Mouse (Mus musculus): ENCODE measurements around the gene Ptprk.

Ptprk gene

GRCm38 (mm10) chr10:28297531-28297930, 222.9 kb downstream of the Ptprk start:
- no peaks in the 10 kb centered on the region for H3K4me1 ChIP-seq (replicated peaks; ENCODE audit: low read depth, low read length)
- TF ChIP-seq POU5F1 (IDR thresholded peaks at IDR 0.05; ENCODE audit: borderline replicate concordance, low read length) (no peak), CTCF (conservative IDR thresholded peaks at IDR 0.05; ENCODE audit: low read length) (no peak), NANOG (IDR thresholded peaks at IDR 0.05; ENCODE audit: borderline replicate concordance, low read length) (no peak)
- H3K36me3 ChIP-seq (ENCODE audit: insufficient read depth, low read length): no peaks in the 10 kb centered on the region
- no peak overlapping the region for H3K4me3 ChIP-seq (replicated peaks; ENCODE audit: low read length)
- H3K9me3 ChIP-seq (ENCODE audit: low read length): no peaks in the 10 kb centered on the region
- H3K27me3 ChIP-seq (ENCODE audit: insufficient read depth, low read length): no peaks in the 10 kb centered on the region

GRCm38 (mm10) chr10:28299207-28299606, 224.6 kb downstream of the Ptprk start:
- H3K27me3 ChIP-seq (ENCODE audit: insufficient read depth, low read length): no peaks in the 10 kb centered on the region
- H3K4me1 ChIP-seq (replicated peaks; ENCODE audit: low read depth, low read length): no peaks in the 10 kb centered on the region
- H3K4me3 ChIP-seq (replicated peaks; ENCODE audit: low read length): no peak overlapping the region
- no peaks in the 10 kb centered on the region for H3K9me3 ChIP-seq (ENCODE audit: low read length)
- TF ChIP-seq POU5F1 (IDR thresholded peaks at IDR 0.05; ENCODE audit: borderline replicate concordance, low read length) (no peak), CTCF (conservative IDR thresholded peaks at IDR 0.05; ENCODE audit: low read length) (no peak), NANOG (IDR thresholded peaks at IDR 0.05; ENCODE audit: borderline replicate concordance, low read length) (no peak)
- H3K36me3 ChIP-seq (ENCODE audit: insufficient read depth, low read length): no peaks in the 10 kb centered on the region

- Histone ChIP-seq H3K9me3 (ENCODE audit: low read length) (no peaks in the 10 kb centered on the region), H3K36me3 (ENCODE audit: insufficient read depth, low read length) (no peaks in the 10 kb centered on the region), H3K4me3 (replicated peaks; ENCODE audit: low read length) (no peak overlapping the region), H3K4me1 (replicated peaks; ENCODE audit: low read depth, low read length) (0 out of 2 replicates have a peak, but pooled peaks cover 3% of the 10 kb centered on the region), H3K27me3 (ENCODE audit: insufficient read depth, low read length) (no peaks in the 10 kb centered on the region)
- TF ChIP-seq POU5F1 (IDR thresholded peaks at IDR 0.05; ENCODE audit: borderline replicate concordance, low read length) (no peak), NANOG (IDR thresholded peaks at IDR 0.05; ENCODE audit: borderline replicate concordance, low read length) (no peak), CTCF (conservative IDR thresholded peaks at IDR 0.05; ENCODE audit: low read length) (no peak)
Measured at GRCm38 (mm10) chr10:28303856-28304255, 229.2 kb downstream of the Ptprk start.

- Histone ChIP-seq H3K36me3 (ENCODE audit: insufficient read depth, low read length) (no peaks in the 10 kb centered on the region), H3K4me1 (replicated peaks; ENCODE audit: low read depth, low read length) (0 out of 2 replicates have a peak, but pooled peaks cover 3% of the 10 kb centered on the region), H3K9me3 (ENCODE audit: low read length) (no peaks in the 10 kb centered on the region), H3K4me3 (replicated peaks; ENCODE audit: low read length) (no peak overlapping the region), H3K27me3 (ENCODE audit: insufficient read depth, low read length) (no peaks in the 10 kb centered on the region)
- TF ChIP-seq CTCF (conservative IDR thresholded peaks at IDR 0.05; ENCODE audit: low read length): no peak
- TF ChIP-seq NANOG (IDR thresholded peaks at IDR 0.05; ENCODE audit: borderline replicate concordance, low read length): no peak
- no peak for TF ChIP-seq POU5F1 (IDR thresholded peaks at IDR 0.05; ENCODE audit: borderline replicate concordance, low read length)
Measured at GRCm38 (mm10) chr10:28304292-28304875, 229.8 kb downstream of the Ptprk start.

- Histone ChIP-seq H3K4me3 (replicated peaks; ENCODE audit: low read length) (no peak overlapping the region), H3K27me3 (ENCODE audit: insufficient read depth, low read length) (no peaks in the 10 kb centered on the region), H3K4me1 (replicated peaks; ENCODE audit: low read depth, low read length) (0 out of 2 replicates have a peak, but pooled peaks cover 3% of the 10 kb centered on the region), H3K36me3 (ENCODE audit: insufficient read depth, low read length) (no peaks in the 10 kb centered on the region), H3K9me3 (ENCODE audit: low read length) (no peaks in the 10 kb centered on the region)
- no peak for TF ChIP-seq NANOG (IDR thresholded peaks at IDR 0.05; ENCODE audit: borderline replicate concordance, low read length)
- no peak for TF ChIP-seq CTCF (conservative IDR thresholded peaks at IDR 0.05; ENCODE audit: low read length)
- TF ChIP-seq POU5F1 (IDR thresholded peaks at IDR 0.05; ENCODE audit: borderline replicate concordance, low read length): no peak
Measured at GRCm38 (mm10) chr10:28306451-28307086, 231.9 kb downstream of the Ptprk start.

GRCm38 (mm10) chr10:28311369-28311768, 236.7 kb downstream of the Ptprk start:
- Histone ChIP-seq H3K9me3 (ENCODE audit: low read length) (no peaks in the 10 kb centered on the region), H3K27me3 (ENCODE audit: insufficient read depth, low read length) (no peaks in the 10 kb centered on the region), H3K4me1 (replicated peaks; ENCODE audit: low read depth, low read length) (0 out of 2 replicates have a peak, but pooled peaks cover 3% of the 10 kb centered on the region), H3K4me3 (replicated peaks; ENCODE audit: low read length) (no peak overlapping the region), H3K36me3 (ENCODE audit: insufficient read depth, low read length) (no peaks in the 10 kb centered on the region)
- TF ChIP-seq POU5F1 (IDR thresholded peaks at IDR 0.05; ENCODE audit: borderline replicate concordance, low read length) (no peak), CTCF (conservative IDR thresholded peaks at IDR 0.05; ENCODE audit: low read length) (no peak)

GRCm38 (mm10) chr10:28322995-28323394, 248.4 kb downstream of the Ptprk start:
- Histone ChIP-seq H3K36me3 (ENCODE audit: insufficient read depth, low read length) (no peaks in the 10 kb centered on the region), H3K4me3 (replicated peaks; ENCODE audit: low read length) (no peak overlapping the region), H3K27me3 (ENCODE audit: insufficient read depth, low read length) (no peaks in the 10 kb centered on the region), H3K9me3 (ENCODE audit: low read length) (no peaks in the 10 kb centered on the region), H3K4me1 (replicated peaks; ENCODE audit: low read depth, low read length) (peaks cover 11% of the 10 kb centered on the region; the same call in 1 of the 2 replicates)
- TF ChIP-seq POU5F1 (IDR thresholded peaks at IDR 0.05; ENCODE audit: borderline replicate concordance, low read length) (no peak), NANOG (IDR thresholded peaks at IDR 0.05; ENCODE audit: borderline replicate concordance, low read length) (no peak), CTCF (conservative IDR thresholded peaks at IDR 0.05; ENCODE audit: low read length) (no peak)

GRCm38 (mm10) chr10:28335232-28335631, 260.6 kb downstream of the Ptprk start:
- H3K4me1 ChIP-seq (replicated peaks; ENCODE audit: low read depth, low read length): no peaks in the 10 kb centered on the region
- no peak overlapping the region for H3K4me3 ChIP-seq (replicated peaks; ENCODE audit: low read length)
- H3K27me3 ChIP-seq (ENCODE audit: insufficient read depth, low read length): no peaks in the 10 kb centered on the region
- TF ChIP-seq POU5F1 (IDR thresholded peaks at IDR 0.05; ENCODE audit: borderline replicate concordance, low read length): no peak
- no peak for TF ChIP-seq CTCF (conservative IDR thresholded peaks at IDR 0.05; ENCODE audit: low read length)
- TF ChIP-seq NANOG (IDR thresholded peaks at IDR 0.05; ENCODE audit: borderline replicate concordance, low read length): no peak
- no peaks in the 10 kb centered on the region for H3K36me3 ChIP-seq (ENCODE audit: insufficient read depth, low read length)
- H3K9me3 ChIP-seq (ENCODE audit: low read length): no peaks in the 10 kb centered on the region

All from E14TG2a.4 (cell line).